Mouse (Mus musculus) kidney, adult 2 months (tissue): ENCODE measurements around the gene Anapc5. TPM values are rescaled to one million over a fixed set of nuclear protein-coding genes. Genes with fewer than 3 reads are reported as not detected.

Source experiments
- DNase-seq: peaks from one replicate; pipeline ENCODE4 v3.0.0; 2021
- H3K27ac ChIP-seq: fragments of 200-500 bp; 2 replicates; pipeline ENCODE4 v1.5.1; 2012; ENCODE audit warnings: low read depth, low read length, control low read depth, inconsistent platforms; ENCODE audit not compliant: insufficient read depth
- H3K27me3 ChIP-seq: fragments of 200-500 bp; replicated peaks from 2 replicates; pipeline ENCODE4 v1.6.1; 2012; ENCODE audit warnings: mild to moderate bottlenecking, moderate library complexity, low read length, inconsistent platforms; ENCODE audit not compliant: control insufficient read depth, insufficient read depth
- H3K36me3 ChIP-seq: fragments of 200-500 bp; 2 replicates; pipeline ENCODE4 v1.6.1; 2012; ENCODE audit warnings: mild to moderate bottlenecking, moderate library complexity, low read length, inconsistent platforms; ENCODE audit not compliant: control insufficient read depth, insufficient read depth
- H3K4me1 ChIP-seq: fragments of 200-500 bp; 2 replicates; pipeline ENCODE4 v1.6.1; 2011; ENCODE audit warnings: low read length; ENCODE audit not compliant: control insufficient read depth, insufficient read depth
- H3K4me3 ChIP-seq: fragments of 200-500 bp; 2 replicates; pipeline ENCODE4 v1.5.1; 2011; ENCODE audit warnings: mild to moderate bottlenecking, low read depth, low read length, control low read depth; ENCODE audit not compliant: insufficient read depth
- CTCF ChIP-seq: fragments of 200-500 bp; conservative IDR thresholded peaks from 2 replicates; pipeline ENCODE4 v1.5.1; 2011; ENCODE audit warnings: low read depth, mild to moderate bottlenecking, control low read depth, low read length, moderate library complexity, mixed read lengths; ENCODE audit not compliant: insufficient read depth, insufficient read length
- POLR2A ChIP-seq: fragments of 200-500 bp; IDR thresholded peaks from one replicate; pipeline ENCODE4 v1.6.1; 2011; ENCODE audit warnings: low read depth, low read length, control low read depth
- WGBS: fragments of 180-500 bp; shearing (Covaris S2); methylation state at CpG from one replicate; pipeline ENCODE4 v1.1.7; 2018; 5-methylcytosine and 5-hydroxymethylcytosine counted together
- polyA plus RNA-seq: library from polyadenylated mRNA; depleted of rRNA; stranded (reverse); fragments of >200 nt; gene quantifications from 2 replicates; pipeline ENCODE4 v1.2.3, GENCODE M21; 2012

The Anapc5 gene
- polyA plus RNA-seq, 1 experiment = 209 TPM

DNA sequence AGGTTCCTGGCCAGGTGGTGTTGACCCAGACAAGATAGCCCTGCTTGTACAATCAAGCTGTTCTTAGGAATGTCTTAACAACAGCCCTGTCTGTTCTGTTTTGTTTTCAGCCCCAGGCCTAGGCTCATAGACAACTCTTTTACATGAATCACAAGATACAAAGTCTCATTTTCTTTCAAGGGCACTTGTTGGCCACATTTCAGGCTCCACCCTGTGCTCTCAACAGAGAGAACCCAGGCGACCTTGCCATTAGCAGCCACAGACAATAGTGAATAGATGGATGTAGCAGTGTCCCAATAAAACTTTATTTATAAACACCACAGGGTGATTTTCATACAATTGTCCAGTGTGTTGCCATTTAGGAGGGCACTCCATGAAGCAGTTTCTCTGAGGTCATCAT is 39.1 kb downstream of the Anapc5 start:
- no peak for DNase-seq

DNA sequence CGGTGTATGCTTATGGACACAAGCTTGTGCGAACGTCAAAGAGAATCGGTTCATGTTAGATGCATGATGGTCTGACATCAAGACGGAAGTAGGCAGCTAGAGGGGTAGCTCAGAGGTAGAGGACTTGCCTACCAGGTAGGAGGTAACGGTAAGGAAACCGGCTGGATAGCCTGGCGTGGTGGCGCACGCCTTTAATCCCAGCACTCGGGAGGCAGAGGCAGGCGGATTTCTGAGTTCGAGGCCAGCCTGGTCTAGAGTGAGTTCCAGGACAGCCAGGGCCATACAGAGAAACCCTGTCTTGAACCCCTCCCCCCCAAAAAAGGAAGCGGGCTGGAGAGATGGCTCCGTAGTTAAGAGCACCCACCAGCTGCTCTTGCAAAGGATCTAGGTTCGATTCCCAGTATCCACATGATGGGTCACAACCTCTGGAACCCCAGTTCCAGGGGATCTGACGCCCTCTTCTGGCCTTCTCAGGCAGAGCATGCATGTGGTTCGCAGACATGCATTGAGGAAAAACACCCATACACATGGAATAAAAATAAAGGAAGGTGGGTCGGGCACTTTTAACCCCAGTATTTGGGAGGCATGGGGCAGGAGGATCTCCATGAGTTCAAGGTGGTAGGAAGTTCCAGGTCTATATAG is 40.2 kb downstream of the Anapc5 start:
- no peaks in the 10 kb centered on the region for H3K36me3 ChIP-seq
- TF ChIP-seq POLR2A (no peak), CTCF (0 out of 2 replicates have a peak, but pooled peaks have one; percentile 8)
- H3K4me1 ChIP-seq = no peaks in the 10 kb centered on the region
- no peak overlapping the region for H3K4me3 ChIP-seq
- 93% methylated on average over 19 of the region's 19 CpGs for WGBS
- DNase-seq = no peak
- H3K27ac ChIP-seq = no peak overlapping the region
- no peaks in the 10 kb centered on the region for H3K27me3 ChIP-seq

More for the DNA sequence above, 39.1 kb downstream of the Anapc5 start:
- no peak overlapping the region for H3K27ac ChIP-seq
- 63% methylated on average over 1 of the region's 1 CpGs for WGBS
- no peaks in the 10 kb centered on the region for H3K27me3 ChIP-seq
- H3K4me1 ChIP-seq = no peaks in the 10 kb centered on the region
- peaks cover 2% of the 10 kb centered on the region; the same call in 1 of the 2 replicates for H3K36me3 ChIP-seq
- TF ChIP-seq POLR2A (no peak), CTCF (no peak)
- H3K4me3 ChIP-seq = no peak overlapping the region

DNA sequence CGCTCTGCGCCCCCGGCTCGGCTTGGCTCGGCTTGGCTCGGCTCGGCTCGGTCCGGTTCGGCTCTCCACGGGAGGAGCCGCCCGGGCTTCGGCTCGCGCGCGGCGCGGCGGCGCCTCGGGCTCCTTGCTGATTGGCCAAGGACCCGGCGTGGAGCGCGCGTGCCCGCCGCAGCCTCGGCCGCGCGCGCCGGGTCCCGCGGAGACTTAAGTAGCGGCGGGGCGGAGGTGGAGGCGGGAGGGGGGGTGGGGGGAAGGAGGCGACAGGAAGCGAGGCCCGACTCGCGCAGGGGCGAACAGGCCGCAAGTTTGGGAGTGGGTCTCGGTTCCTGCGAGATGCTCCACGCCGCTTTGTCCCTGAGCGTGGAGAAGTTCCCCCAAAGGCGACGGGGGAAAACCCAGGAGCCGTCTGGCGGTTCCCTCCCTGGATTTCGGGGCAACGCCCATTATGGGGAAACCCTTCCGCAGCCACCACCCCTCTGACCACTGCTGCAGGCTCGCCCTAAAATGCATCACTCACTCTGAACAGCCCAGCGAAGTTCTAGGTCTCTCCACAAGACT is 41.8 kb downstream of the Anapc5 start, which contains the start of gene Camkk2:
Gene Camkk2 (minus strand): TSS at position 133 of the 558 bp plus-strand sequence.
- no peaks in the 10 kb centered on the region for H3K27me3 ChIP-seq
- no peaks in the 10 kb centered on the region for H3K4me1 ChIP-seq
- no peaks in the 10 kb centered on the region for H3K36me3 ChIP-seq
- H3K4me3 ChIP-seq = peak within 1 kb of the TSS; percentile 84
- WGBS = 1% methylated on average over 43 of the region's 63 CpGs
- TF ChIP-seq CTCF (no peak), POLR2A (peak; percentile 16)
- peak; percentile 92 for DNase-seq
- peak within 1 kb of the TSS; percentile 84 for H3K27ac ChIP-seq

DNA sequence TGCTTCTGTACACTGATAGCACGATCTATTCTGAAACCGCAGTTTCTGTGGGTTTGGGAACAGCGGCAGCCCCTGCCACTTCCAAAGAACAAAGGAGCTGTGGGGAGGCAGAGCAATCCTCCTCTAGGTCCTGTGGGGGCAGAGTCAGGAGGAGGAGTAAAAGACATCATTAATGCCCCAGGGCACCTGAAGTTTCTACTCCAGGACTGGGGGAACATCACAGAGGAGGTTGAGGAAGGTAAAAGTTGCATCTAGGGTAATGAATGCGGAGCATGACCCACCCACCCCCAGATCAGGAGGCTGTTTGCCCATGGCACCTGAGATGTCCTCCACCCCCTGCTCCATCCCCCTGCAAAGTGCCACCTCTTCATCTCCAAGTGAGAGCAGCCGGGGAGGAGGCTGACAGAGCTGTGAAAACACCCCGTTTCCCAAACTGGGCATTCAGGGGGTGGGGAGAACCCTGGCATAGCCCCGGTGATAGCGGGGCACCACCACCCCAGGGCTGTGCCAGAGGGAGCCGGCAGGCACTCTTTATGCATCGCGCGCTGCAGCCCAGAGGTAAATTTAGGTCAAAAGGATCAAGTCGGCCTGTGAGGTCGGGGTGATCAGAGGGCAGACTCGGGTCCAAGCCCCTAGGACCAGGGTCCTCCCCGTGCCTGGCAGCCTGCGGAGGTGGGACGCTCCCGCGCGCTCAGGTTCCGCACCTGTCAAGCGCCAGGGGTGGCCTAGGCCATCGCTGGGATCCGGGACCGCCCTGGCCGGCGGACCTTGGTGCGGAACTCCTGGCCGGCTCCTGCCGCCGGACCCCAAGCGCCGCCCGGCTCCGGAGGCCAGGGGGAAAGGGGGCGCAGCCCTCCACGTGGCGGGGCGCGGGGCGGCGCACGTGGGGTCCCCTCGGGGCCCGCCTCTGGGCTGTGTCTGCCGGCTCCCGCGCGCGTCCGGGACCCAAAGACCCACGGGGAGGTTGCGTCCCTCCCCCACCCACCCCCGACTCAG is 42.6 kb downstream of the Anapc5 start:
- Histone ChIP-seq H3K27me3 (no peaks in the 10 kb centered on the region), H3K4me3 (peak overlapping the region; percentile 84), H3K4me1 (no peaks in the 10 kb centered on the region), H3K27ac (no peak overlapping the region; the same call in 1 of the 2 replicates), H3K36me3 (no peaks in the 10 kb centered on the region)
- no peak for TF ChIP-seq POLR2A
- no peak for TF ChIP-seq CTCF
- DNase-seq = peak; percentile 40
- WGBS = 4% methylated on average over 55 of the region's 55 CpGs

DNA sequence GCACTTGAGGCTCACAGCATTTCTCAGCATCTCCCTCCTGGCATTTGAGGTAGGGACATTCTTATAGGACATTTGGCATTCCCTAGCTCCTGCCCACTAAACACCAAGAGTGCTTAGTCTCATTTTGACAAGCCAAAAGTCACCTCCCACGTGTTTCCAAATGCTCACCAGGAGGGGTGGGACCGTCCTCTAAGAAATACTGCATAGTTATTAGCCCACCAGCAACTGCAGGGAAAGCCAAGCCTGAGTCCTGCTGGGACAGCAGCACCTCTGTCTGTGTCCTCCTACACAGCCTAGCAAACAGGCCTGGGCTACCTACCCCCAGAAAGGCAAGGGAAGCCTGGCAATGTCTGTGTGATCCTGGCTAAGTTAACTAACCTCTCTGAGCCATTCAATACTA is 43.8 kb downstream of the Anapc5 start:
- Histone ChIP-seq H3K27ac (no peak overlapping the region), H3K27me3 (no peaks in the 10 kb centered on the region), H3K36me3 (no peaks in the 10 kb centered on the region), H3K4me1 (no peaks in the 10 kb centered on the region), H3K4me3 (no peak overlapping the region)
- TF ChIP-seq POLR2A = no peak
- TF ChIP-seq CTCF = no peak
- no peak for DNase-seq
- 63% methylated on average over 2 of the region's 2 CpGs for WGBS

DNA sequence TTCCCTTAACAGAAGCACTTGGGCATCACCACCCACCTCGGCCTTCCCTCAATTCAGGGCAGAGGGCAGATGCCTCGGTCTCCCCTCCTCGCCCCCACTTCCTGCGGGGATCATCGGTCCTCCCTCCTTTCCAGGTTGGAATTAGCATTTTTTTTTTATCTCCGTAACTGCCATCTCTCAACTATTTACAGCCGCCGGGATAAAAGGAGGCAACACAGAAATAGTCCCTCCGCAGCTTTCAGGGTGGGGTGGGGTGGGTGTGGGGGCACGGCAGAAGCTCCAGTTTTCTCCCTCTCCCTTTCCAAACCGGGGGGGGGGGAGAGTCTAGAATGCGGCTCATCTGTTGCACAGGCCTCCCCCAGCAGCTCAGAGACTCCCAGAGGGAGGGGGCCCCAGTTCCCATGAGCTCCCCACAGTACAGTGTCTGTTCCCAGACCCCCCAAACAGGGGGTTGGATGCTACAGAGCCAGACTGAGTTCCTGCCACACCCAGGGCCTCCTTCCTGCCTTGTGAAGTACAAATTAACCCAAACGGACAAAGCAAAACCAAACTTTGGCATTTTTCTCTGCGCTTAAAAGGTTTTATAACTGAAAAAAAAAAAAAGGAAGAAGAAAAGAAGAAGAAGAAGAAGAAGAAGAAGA is 45.4 kb downstream of the Anapc5 start:
- no peaks in the 10 kb centered on the region for H3K4me1 ChIP-seq
- TF ChIP-seq CTCF = no peak
- TF ChIP-seq POLR2A = no peak
- WGBS = 54% methylated on average over 14 of the region's 14 CpGs
- H3K27ac ChIP-seq = no peak overlapping the region
- H3K27me3 ChIP-seq = no peaks in the 10 kb centered on the region
- no peak for DNase-seq
- no peaks in the 10 kb centered on the region for H3K36me3 ChIP-seq
- no peak overlapping the region for H3K4me3 ChIP-seq
